Mouse (Mus musculus) heart, postnatal 0 days (tissue): ENCODE measurements around the gene Cav3. TPM values are rescaled to one million over a fixed set of nuclear protein-coding genes. Genes with fewer than 3 reads are reported as not detected.

ENCODE experiments used
- ATAC-seq: fragments of 200-750 bp; cut with Nextera tagmentation; 2 replicates; pipeline ENCODE4 v1.8.0; 2017; ENCODE audit warnings: low read depth, moderate number of reproducible peaks, moderate library complexity; ENCODE audit not compliant: insufficient read depth
- DNase-seq: peaks from one replicate; pipeline ENCODE4 v3.0.0-alpha.2; 2016; ENCODE audit warnings: low spot score
- H3K27ac ChIP-seq: fragments of 300-500 bp; sonication (generic); 2 replicates; pipeline ENCODE4 v1.5.1; 2014; ENCODE audit warnings: low read depth, mild to moderate bottlenecking
- H3K27me3 ChIP-seq: fragments of 300-500 bp; sonication (generic); 2 replicates; pipeline ENCODE4 v1.6.1; 2014; ENCODE audit warnings: low read length, mixed read lengths; ENCODE audit not compliant: control insufficient read depth, insufficient read depth
- H3K36me3 ChIP-seq: fragments of 300-500 bp; sonication (generic); replicated peaks from 2 replicates; pipeline ENCODE4 v1.6.1; 2014; ENCODE audit warnings: low read length, mixed read lengths; ENCODE audit not compliant: control insufficient read depth, insufficient read depth
- H3K4me1 ChIP-seq: fragments of 300-500 bp; sonication (generic); 2 replicates; pipeline ENCODE4 v1.6.1; 2014; ENCODE audit warnings: antibody characterized with exemption; ENCODE audit not compliant: control insufficient read depth, insufficient read depth
- H3K4me2 ChIP-seq: fragments of 300-500 bp; sonication (generic); 2 replicates; pipeline ENCODE4 v1.6.1; 2014; ENCODE audit warnings: low read depth, mild to moderate bottlenecking, low read length, moderate library complexity
- H3K4me3 ChIP-seq: fragments of 300-500 bp; sonication (generic); 2 replicates; pipeline ENCODE4 v1.5.1; 2014; ENCODE audit warnings: low read depth, low read length
- H3K9ac ChIP-seq: fragments of 300-500 bp; sonication (generic); replicated peaks from 2 replicates; pipeline ENCODE4 v1.6.1; 2014; ENCODE audit warnings: low read depth, low read length, mixed read lengths
- H3K9me3 ChIP-seq: fragments of 300-500 bp; sonication (generic); replicated peaks from 2 replicates; pipeline ENCODE4 v1.6.1; 2016; ENCODE audit warnings: low read length; ENCODE audit not compliant: control insufficient read depth
- CTCF ChIP-seq: IDR thresholded peaks from 2 replicates; pipeline ENCODE4 v1.5.1; 2016; ENCODE audit warnings: antibody characterized with exemption, control low read depth, low read depth
- EP300 ChIP-seq: IDR thresholded peaks from 2 replicates; pipeline ENCODE4 v1.6.1; 2016; ENCODE audit warnings: antibody characterized with exemption, low read depth
- WGBS: fragments of 180-500 bp; shearing (Covaris S2); extraction: QIAGEN DNeasy Blood & Tissue Kit; methylation state at CpG from one replicate; pipeline ENCODE4 v1.1.7; 2014; 5-methylcytosine and 5-hydroxymethylcytosine counted together
- polyA plus RNA-seq: library from polyadenylated mRNA; unstranded; fragments of >200 nt; fragmentation: Nextera tagmentation; extraction: Ambion mirVana; gene quantifications from 2 replicates; pipeline ENCODE4 v1.2.1, GENCODE M21; 2015
- total RNA-seq: library from RNA; depleted of rRNA; stranded (reverse); fragments of >200 nt; gene quantifications from 2 replicates; pipeline ENCODE4 v1.2.3, GENCODE M21; 2014; ENCODE audit warnings: low replicate concordance

Cav3 gene
- total and polyA plus RNA-seq, 2 experiments from 2014 or later = 161 to 201 TPM

DNA sequence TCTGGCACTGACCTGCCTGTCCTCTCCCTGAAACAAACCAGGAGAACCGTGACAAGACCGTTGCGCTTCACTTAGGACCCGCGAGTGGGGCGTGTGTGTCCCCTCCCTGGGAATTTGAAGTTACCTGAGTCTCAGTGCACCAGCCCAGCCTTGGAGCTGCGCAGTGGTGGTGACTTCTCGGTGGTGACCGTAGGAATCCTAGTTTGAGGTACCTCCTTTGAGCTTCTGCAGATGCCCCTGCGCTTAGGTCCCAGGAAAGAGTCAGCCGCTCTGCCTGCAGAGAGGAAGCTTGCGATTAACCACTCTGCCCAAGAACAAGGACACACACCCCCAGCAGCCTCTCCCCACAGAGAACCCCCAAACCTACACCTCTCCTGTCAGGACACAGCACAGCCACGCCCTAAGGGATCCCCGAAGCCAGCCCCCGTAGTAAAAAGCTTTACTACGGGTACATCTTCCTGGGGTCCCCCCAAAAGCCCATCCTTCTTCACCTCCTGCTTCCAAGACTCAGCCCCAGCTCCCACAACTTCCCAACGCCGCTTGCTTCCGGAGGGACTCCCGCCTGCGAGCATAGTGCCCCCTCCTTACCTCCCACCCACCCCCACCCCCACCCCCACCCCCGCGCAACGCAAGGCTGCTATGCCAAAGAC lies 30.7 kb downstream of the Cav3 start, which contains the start of gene Oxtr:
Gene Oxtr (minus strand): TSS at position 34 of the 650 bp plus-strand sequence.
- Histone ChIP-seq H3K9ac (no peak within 1 kb of the TSS), H3K9me3 (no peaks in the 10 kb centered on the region), H3K4me3 (peak within 1 kb of the TSS; percentile 40), H3K4me1 (peaks cover 9% of the 10 kb centered on the region), H3K27ac (no peak within 1 kb of the TSS), H3K27me3 (peaks cover 44% of the 10 kb centered on the region), H3K4me2 (peak within 1 kb of the TSS; percentile 57), H3K36me3 (no peaks in the 10 kb centered on the region)
- WGBS = 11% methylated on average over 24 of the region's 24 CpGs
- DNase-seq = no peak
- ATAC-seq = no peak
- TF ChIP-seq CTCF = no peak
- TF ChIP-seq EP300 = no peak

- peak; percentile 73 for DNase-seq
- ATAC-seq = peak; percentile 59
- Histone ChIP-seq H3K27me3 (peaks cover 44% of the 10 kb centered on the region), H3K9me3 (no peaks in the 10 kb centered on the region), H3K4me2 (peak overlapping the region; percentile 57), H3K36me3 (no peaks in the 10 kb centered on the region), H3K27ac (no peak overlapping the region), H3K4me3 (peak overlapping the region; percentile 40), H3K9ac (no peak overlapping the region; the same call in 1 of the 2 replicates), H3K4me1 (peaks cover 9% of the 10 kb centered on the region)
- TF ChIP-seq CTCF (peak; percentile 88), EP300 (no peak)
- WGBS = 1% methylated on average over 35 of the region's 35 CpGs
Observed at GRCm38 (mm10) chr6:112490625-112491242, 31.4 kb downstream of the Cav3 start.

GRCm38 (mm10) chr6:112491521-112491920 lies 32.2 kb downstream of the Cav3 start:
- no peaks in the 10 kb centered on the region for H3K9me3 ChIP-seq
- H3K27me3 ChIP-seq = peaks cover 43% of the 10 kb centered on the region
- H3K4me1 ChIP-seq = peaks cover 9% of the 10 kb centered on the region
- H3K9ac ChIP-seq = no peak overlapping the region
- DNase-seq (no peak), ATAC-seq (no peak)
- H3K27ac ChIP-seq = no peak overlapping the region
- no peaks in the 10 kb centered on the region for H3K36me3 ChIP-seq
- 79% methylated on average over 8 of the region's 8 CpGs for WGBS
- H3K4me3 ChIP-seq = no peak overlapping the region
- TF ChIP-seq CTCF (no peak), EP300 (no peak)
- no peak overlapping the region for H3K4me2 ChIP-seq

DNA sequence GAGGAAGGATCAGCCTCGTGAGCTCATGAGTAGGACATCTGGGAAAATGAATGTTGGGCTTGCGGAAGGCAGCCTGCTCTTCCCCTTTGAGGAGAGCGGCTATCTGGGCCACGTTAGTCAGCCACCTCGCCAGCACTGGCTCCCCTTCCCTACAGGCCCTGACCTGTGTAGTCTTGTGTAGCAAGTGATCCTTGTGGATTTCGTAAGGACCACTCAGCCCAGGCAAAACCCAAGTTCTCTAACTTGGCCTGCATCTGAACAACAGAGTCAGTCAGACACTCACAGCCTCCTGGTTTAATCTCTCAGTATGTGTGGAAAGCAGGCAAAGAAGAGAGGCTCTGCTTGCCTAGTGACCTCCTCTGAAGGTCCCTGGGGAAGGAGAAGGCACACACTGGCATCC lies 33.4 kb downstream of the Cav3 start:
- Histone ChIP-seq H3K9me3 (no peaks in the 10 kb centered on the region), H3K9ac (no peak overlapping the region), H3K4me1 (peaks cover 9% of the 10 kb centered on the region), H3K27ac (no peak overlapping the region), H3K4me2 (no peak overlapping the region), H3K4me3 (no peak overlapping the region), H3K27me3 (peaks cover 31% of the 10 kb centered on the region), H3K36me3 (no peaks in the 10 kb centered on the region)
- DNase-seq (no peak), ATAC-seq (no peak)
- TF ChIP-seq EP300 (no peak), CTCF (no peak)
- 81% methylated on average over 6 of the region's 6 CpGs for whole genome bisulfite sequencing

GRCm38 (mm10) chr6:112493371-112493770 lies 34.1 kb downstream of the Cav3 start:
- Histone ChIP-seq H3K9me3 (no peaks in the 10 kb centered on the region), H3K4me3 (no peak overlapping the region), H3K4me1 (peaks cover 9% of the 10 kb centered on the region), H3K36me3 (no peaks in the 10 kb centered on the region), H3K9ac (no peak overlapping the region), H3K27ac (no peak overlapping the region), H3K27me3 (peaks cover 24% of the 10 kb centered on the region), H3K4me2 (no peak overlapping the region)
- DNase-seq (no peak), ATAC-seq (no peak)
- 81% methylated on average over 9 of the region's 9 CpGs for WGBS
- no peak for TF ChIP-seq EP300
- no peak for TF ChIP-seq CTCF
